ENCODE assay signal across 19 mouse cellular contexts in genomic region chr4:69443956-69444355, GRCm38 (mm10).
DNase-seq lines count a peak whose midpoint lies in the region; ATAC-seq and TF ChIP-seq lines count a peak whose summit lies in the region.
"Had no signal": no experiment of that assay in that cellular context is flagged by ENCODE, and none has a peak within 500 bp of the region (broad histone marks: within the 10 kb centered on the region; RNA-seq: fewer than 3 reads in every experiment).

No protein-coding gene starts in this region.

- H3K27me3 ChIP-seq in embryonic facial prominence, embryonic 11.5 days (ENCODE audit: control insufficient read depth, insufficient read depth, low read length): no peaks in the 10 kb centered on the region
- H3K27me3 ChIP-seq in embryonic facial prominence, embryonic 10.5 days (replicated peaks; ENCODE audit: low read depth, poor library complexity, severe bottlenecking): no peaks in the 10 kb centered on the region
- no peaks in the 10 kb centered on the region for H3K27me3 ChIP-seq in lung, embryonic 14.5 days (ENCODE audit: insufficient read depth, low read length)
- no peaks in the 10 kb centered on the region for H3K27me3 ChIP-seq in limb, embryonic 14.5 days (ENCODE audit: control insufficient read depth, insufficient read depth, low read length)
- no peaks in the 10 kb centered on the region for H3K27me3 ChIP-seq in intestine, postnatal 0 days (replicated peaks; ENCODE audit: control insufficient read depth, insufficient read depth, low read length)
- H3K27me3 ChIP-seq: embryonic facial prominence, embryonic 15.5 days; intestine, embryonic 15.5 days; Patski had no signal

- H3K9ac ChIP-seq in embryonic facial prominence, embryonic 11.5 days (replicated peaks; ENCODE audit: low read length): no peak overlapping the region
- no peak overlapping the region for H3K9ac ChIP-seq in lung, embryonic 14.5 days
- no peak overlapping the region for H3K9ac ChIP-seq in limb, embryonic 14.5 days (ENCODE audit: low read depth, low read length, severe bottlenecking)
- H3K9ac ChIP-seq in intestine, postnatal 0 days (ENCODE audit: low read depth, low read length): no peak overlapping the region
- H3K9ac ChIP-seq: embryonic facial prominence, embryonic 15.5 days; intestine, embryonic 15.5 days had no signal

- ATAC-seq in embryonic facial prominence, embryonic 11.5 days (replicated peaks; ENCODE audit: insufficient number of reproducible peaks, low FRiP score, low TSS enrichment, low read depth): no peak
- ATAC-seq in lung, embryonic 14.5 days (ENCODE audit: insufficient read depth): no peak
- ATAC-seq in limb, embryonic 14.5 days (ENCODE audit: low FRiP score, low read depth): no peak; the same call in 1 of the 2 replicates
- ATAC-seq in intestine, postnatal 0 days: no peak
- ATAC-seq: intestine, embryonic 15.5 days; Patski had no signal

- TF ChIP-seq CTCF in lung, embryonic 14.5 days (IDR thresholded peaks at IDR 0.05; ENCODE audit: low read depth): no peak
- TF ChIP-seq CTCF in intestine, postnatal 0 days (IDR thresholded peaks at IDR 0.05; ENCODE audit: low read depth): no peak

- no peaks in the 10 kb centered on the region for H3K4me1 ChIP-seq in embryonic facial prominence, embryonic 11.5 days (ENCODE audit: control insufficient read depth, insufficient read depth, low read length)
- H3K4me1 ChIP-seq in embryonic facial prominence, embryonic 10.5 days: no peaks in the 10 kb centered on the region
- H3K4me1 ChIP-seq in lung, embryonic 14.5 days (ENCODE audit: insufficient read depth): no peaks in the 10 kb centered on the region
- no peaks in the 10 kb centered on the region for H3K4me1 ChIP-seq in limb, embryonic 14.5 days (ENCODE audit: control insufficient read depth, insufficient read depth, low read length)
- H3K4me1 ChIP-seq in intestine, postnatal 0 days (replicated peaks; ENCODE audit: control insufficient read depth, insufficient read depth, low read length): no peaks in the 10 kb centered on the region
- H3K4me1 ChIP-seq: embryonic facial prominence, embryonic 15.5 days; forebrain, embryonic 10.5 days; hindbrain, embryonic 10.5 days; intestine, embryonic 15.5 days; midbrain, embryonic 10.5 days had no signal

- H3K27ac ChIP-seq in embryonic facial prominence, embryonic 11.5 days (replicated peaks; ENCODE audit: low read depth, low read length): no peak overlapping the region
- no peak overlapping the region for H3K27ac ChIP-seq in embryonic facial prominence, embryonic 10.5 days (replicated peaks)
- H3K27ac ChIP-seq in lung, embryonic 14.5 days (ENCODE audit: low read depth): no peak overlapping the region
- H3K27ac ChIP-seq in limb, embryonic 14.5 days (replicated peaks; ENCODE audit: low read depth, low read length): no peak overlapping the region
- no peak overlapping the region for H3K27ac ChIP-seq in intestine, postnatal 0 days (ENCODE audit: low read depth, low read length)
- H3K27ac ChIP-seq: embryonic facial prominence, embryonic 15.5 days; forebrain, embryonic 10.5 days; hindbrain, embryonic 10.5 days; intestine, embryonic 15.5 days; midbrain, embryonic 10.5 days had no signal

- no peak overlapping the region for H3K4me2 ChIP-seq in embryonic facial prominence, embryonic 11.5 days (ENCODE audit: low read depth, low read length)
- H3K4me2 ChIP-seq in lung, embryonic 14.5 days: no peak overlapping the region
- H3K4me2 ChIP-seq in limb, embryonic 14.5 days (replicated peaks; ENCODE audit: low read depth, low read length, severe bottlenecking): no peak overlapping the region
- no peak overlapping the region for H3K4me2 ChIP-seq in intestine, postnatal 0 days (replicated peaks; ENCODE audit: low read depth)
- H3K4me2 ChIP-seq: embryonic facial prominence, embryonic 15.5 days; intestine, embryonic 15.5 days had no signal

- no peak for TF ChIP-seq POLR2A in limb, embryonic 14.5 days (IDR thresholded peaks at IDR 0.05; ENCODE audit: borderline replicate concordance, extremely low read depth, insufficient read depth, insufficient read length)

- peak; percentile 69 for DNase-seq in embryonic facial prominence, embryonic 11.5 days (ENCODE audit: low spot score)
- no peak for DNase-seq in embryonic facial prominence, embryonic 10.5 days (ENCODE audit: low spot score)
- peak; percentile 80 for DNase-seq in lung, embryonic 14.5 days
- no peak for DNase-seq in lung, adult 18-20 months
- DNase-seq in R1 (ENCODE audit: low read depth, low spot score): peak; percentile 9
- peak; percentile 78 for DNase-seq in limb, embryonic 14.5 days (ENCODE audit: low spot score)
- DNase-seq: B cell, adult 2 months; cerebellum, postnatal 10 days; gastrocnemius, postnatal 10 days; heart, adult 18-20 months; right cerebral cortex, postnatal 4 days; thymus, postnatal 36 days had no signal

- no peak overlapping the region for H3K4me3 ChIP-seq in embryonic facial prominence, embryonic 11.5 days (ENCODE audit: low read depth, low read length)
- no peak overlapping the region for H3K4me3 ChIP-seq in embryonic facial prominence, embryonic 10.5 days
- H3K4me3 ChIP-seq in lung, embryonic 14.5 days (ENCODE audit: low read depth, low read length): no peak overlapping the region
- no peak overlapping the region for H3K4me3 ChIP-seq in limb, embryonic 14.5 days (replicated peaks; ENCODE audit: low read length)
- H3K4me3 ChIP-seq in intestine, postnatal 0 days (ENCODE audit: low read depth, low read length): no peak overlapping the region
- H3K4me3 ChIP-seq: embryonic facial prominence, embryonic 15.5 days; forebrain, embryonic 10.5 days; hindbrain, embryonic 10.5 days; intestine, embryonic 15.5 days; midbrain, embryonic 10.5 days had no signal

- H3K9me3 ChIP-seq in embryonic facial prominence, embryonic 11.5 days (replicated peaks; ENCODE audit: control insufficient read depth, low read length): no peaks in the 10 kb centered on the region
- no peaks in the 10 kb centered on the region for H3K9me3 ChIP-seq in embryonic facial prominence, embryonic 10.5 days
- H3K9me3 ChIP-seq in lung, embryonic 14.5 days (ENCODE audit: low read depth, low read length): no peaks in the 10 kb centered on the region
- no peaks in the 10 kb centered on the region for H3K9me3 ChIP-seq in limb, embryonic 14.5 days (ENCODE audit: control insufficient read depth, low read length)
- no peaks in the 10 kb centered on the region for H3K9me3 ChIP-seq in intestine, postnatal 0 days (ENCODE audit: control insufficient read depth)
- H3K9me3 ChIP-seq: embryonic facial prominence, embryonic 15.5 days; forebrain, embryonic 10.5 days; hindbrain, embryonic 10.5 days; intestine, embryonic 15.5 days; midbrain, embryonic 10.5 days had no signal

- WGBS in embryonic facial prominence, embryonic 11.5 days: 84% methylated on average over 2 of the region's 2 CpGs
- 83% methylated on average over 2 of the region's 2 CpGs for WGBS in embryonic facial prominence, embryonic 10.5 days
- 71% methylated on average over 2 of the region's 2 CpGs for WGBS in lung, embryonic 14.5 days
- WGBS in limb, embryonic 14.5 days: 63% methylated on average over 2 of the region's 2 CpGs
- WGBS in intestine, postnatal 0 days: 84% methylated on average over 2 of the region's 2 CpGs

- H3K36me3 ChIP-seq in embryonic facial prominence, embryonic 11.5 days (replicated peaks; ENCODE audit: control insufficient read depth, insufficient read depth, low read depth, low read length): no peaks in the 10 kb centered on the region
- H3K36me3 ChIP-seq in embryonic facial prominence, embryonic 10.5 days (replicated peaks): no peaks in the 10 kb centered on the region
- no peaks in the 10 kb centered on the region for H3K36me3 ChIP-seq in lung, embryonic 14.5 days (ENCODE audit: insufficient read depth)
- H3K36me3 ChIP-seq in limb, embryonic 14.5 days (ENCODE audit: control insufficient read depth, insufficient read depth, low read length): no peaks in the 10 kb centered on the region
- H3K36me3 ChIP-seq in intestine, postnatal 0 days (ENCODE audit: control insufficient read depth, insufficient read depth): no peaks in the 10 kb centered on the region
- H3K36me3 ChIP-seq: embryonic facial prominence, embryonic 15.5 days; forebrain, embryonic 10.5 days; hindbrain, embryonic 10.5 days; intestine, embryonic 15.5 days; midbrain, embryonic 10.5 days had no signal

Comparison
In these comparisons a context has a peak if more than half of its experiments do, and no peak if none do; other contexts are left out.
1. DNase-seq: peak in embryonic facial prominence, embryonic 11.5 days (single experiment), lung, embryonic 14.5 days (single experiment), R1 (single experiment) and limb, embryonic 14.5 days (single experiment); none in embryonic facial prominence, embryonic 10.5 days (single experiment) and lung, adult 18-20 months (0 of 2).